Mouse (Mus musculus): ENCODE measurements at regions not wholly inside any gene's neighbourhood (a gene's known extent, or its start where the extent isn't known, plus 50 kb on each side); places are given as distances from the start of the nearest gene placed in this dataset.

GRCm38 (mm10) chr1:137923705-137924104, 251.8 kb downstream of the Ptprc start:
- 85% methylated on average over 2 of the region's 2 CpGs for WGBS
- Histone ChIP-seq H3K9ac (ENCODE audit: low read depth, low read length, severe bottlenecking) (no peak overlapping the region), H3K9me3 (ENCODE audit: control insufficient read depth, low read length) (no peaks in the 10 kb centered on the region), H3K27me3 (ENCODE audit: control insufficient read depth, insufficient read depth, low read length) (no peaks in the 10 kb centered on the region), H3K4me1 (ENCODE audit: control insufficient read depth, insufficient read depth, low read length) (peaks cover 18% of the 10 kb centered on the region), H3K27ac (replicated peaks; ENCODE audit: low read depth, low read length) (no peak overlapping the region), H3K4me3 (replicated peaks; ENCODE audit: low read length) (no peak overlapping the region), H3K36me3 (ENCODE audit: control insufficient read depth, insufficient read depth, low read length) (peaks cover 19% of the 10 kb centered on the region; the same call in 1 of the 2 replicates), H3K4me2 (replicated peaks; ENCODE audit: low read depth, low read length, severe bottlenecking) (no peak overlapping the region)
- no peak for TF ChIP-seq POLR2A (IDR thresholded peaks at IDR 0.05; ENCODE audit: borderline replicate concordance, extremely low read depth, insufficient read depth, insufficient read length)
- DNase-seq (ENCODE audit: low spot score) = no peak
- ATAC-seq (ENCODE audit: low FRiP score, low read depth) = no peak

GRCm38 (mm10) chr1:137922769-137923168, 252.7 kb downstream of the Ptprc start:
- Histone ChIP-seq H3K4me3 (replicated peaks; ENCODE audit: low read length) (no peak overlapping the region), H3K27ac (replicated peaks; ENCODE audit: low read depth, low read length) (no peak overlapping the region), H3K27me3 (ENCODE audit: control insufficient read depth, insufficient read depth, low read length) (no peaks in the 10 kb centered on the region), H3K4me1 (ENCODE audit: control insufficient read depth, insufficient read depth, low read length) (peaks cover 9% of the 10 kb centered on the region), H3K36me3 (ENCODE audit: control insufficient read depth, insufficient read depth, low read length) (peaks cover 21% of the 10 kb centered on the region; the same call in 1 of the 2 replicates), H3K9ac (ENCODE audit: low read depth, low read length, severe bottlenecking) (no peak overlapping the region), H3K9me3 (ENCODE audit: control insufficient read depth, low read length) (no peaks in the 10 kb centered on the region), H3K4me2 (replicated peaks; ENCODE audit: low read depth, low read length, severe bottlenecking) (no peak overlapping the region)
- 90% methylated on average over 7 of the region's 7 CpGs for WGBS
- TF ChIP-seq POLR2A (IDR thresholded peaks at IDR 0.05; ENCODE audit: borderline replicate concordance, extremely low read depth, insufficient read depth, insufficient read length) = no peak
- DNase-seq (ENCODE audit: low spot score) (no peak), ATAC-seq (ENCODE audit: low FRiP score, low read depth) (no peak)

- WGBS = 81% methylated on average over 2 of the region's 2 CpGs
- Histone ChIP-seq H3K27me3 (ENCODE audit: control insufficient read depth, insufficient read depth, low read length) (no peaks in the 10 kb centered on the region), H3K4me1 (ENCODE audit: control insufficient read depth, insufficient read depth, low read length) (peaks cover 2% of the 10 kb centered on the region; the same call in 1 of the 2 replicates), H3K27ac (replicated peaks; ENCODE audit: low read depth, low read length) (no peak overlapping the region), H3K9ac (ENCODE audit: low read depth, low read length, severe bottlenecking) (no peak overlapping the region), H3K36me3 (ENCODE audit: control insufficient read depth, insufficient read depth, low read length) (peaks cover 18% of the 10 kb centered on the region; the same call in 1 of the 2 replicates), H3K9me3 (ENCODE audit: control insufficient read depth, low read length) (no peaks in the 10 kb centered on the region), H3K4me2 (replicated peaks; ENCODE audit: low read depth, low read length, severe bottlenecking) (no peak overlapping the region), H3K4me3 (replicated peaks; ENCODE audit: low read length) (no peak overlapping the region)
- DNase-seq (ENCODE audit: low spot score) = no peak
- no peak for TF ChIP-seq POLR2A (IDR thresholded peaks at IDR 0.05; ENCODE audit: borderline replicate concordance, extremely low read depth, insufficient read depth, insufficient read length)
- no peak for ATAC-seq (ENCODE audit: low FRiP score, low read depth)
These were observed 253.9 kb downstream of the Ptprc start for GRCm38 (mm10) chr1:137921592-137921991.

GRCm38 (mm10) chr1:137919739-137920563, 255.6 kb downstream of the Ptprc start:
- ATAC-seq (ENCODE audit: low FRiP score, low read depth) = no peak
- WGBS = 69% methylated on average over 6 of the region's 6 CpGs
- H3K27ac ChIP-seq (replicated peaks; ENCODE audit: low read depth, low read length) = no peak overlapping the region

GRCm38 (mm10) chr1:137917449-137917848, 258.1 kb downstream of the Ptprc start:
- H3K4me1 ChIP-seq (ENCODE audit: control insufficient read depth, insufficient read depth, low read length) = no peaks in the 10 kb centered on the region
- peaks cover 11% of the 10 kb centered on the region; the same call in 1 of the 2 replicates for H3K36me3 ChIP-seq (ENCODE audit: control insufficient read depth, insufficient read depth, low read length)
- no peak for DNase-seq (ENCODE audit: low spot score)
- 76% methylated on average over 1 of the region's 1 CpGs for WGBS
- no peak overlapping the region for H3K27ac ChIP-seq (replicated peaks; ENCODE audit: low read depth, low read length)
- H3K9ac ChIP-seq (ENCODE audit: low read depth, low read length, severe bottlenecking) = no peak overlapping the region
- H3K4me3 ChIP-seq (replicated peaks; ENCODE audit: low read length) = no peak overlapping the region
- no peak overlapping the region for H3K4me2 ChIP-seq (replicated peaks; ENCODE audit: low read depth, low read length, severe bottlenecking)
- no peak for ATAC-seq (ENCODE audit: low FRiP score, low read depth)
- no peaks in the 10 kb centered on the region for H3K27me3 ChIP-seq (ENCODE audit: control insufficient read depth, insufficient read depth, low read length)
- H3K9me3 ChIP-seq (ENCODE audit: control insufficient read depth, low read length) = no peaks in the 10 kb centered on the region
- no peak for TF ChIP-seq POLR2A (IDR thresholded peaks at IDR 0.05; ENCODE audit: borderline replicate concordance, extremely low read depth, insufficient read depth, insufficient read length)

More at GRCm38 (mm10) chr1:137919739-137920563, 255.6 kb downstream of the Ptprc start:
- H3K9me3 ChIP-seq (ENCODE audit: control insufficient read depth, low read length) = no peaks in the 10 kb centered on the region
- H3K4me3 ChIP-seq (replicated peaks; ENCODE audit: low read length) = no peak overlapping the region
- no peaks in the 10 kb centered on the region for H3K27me3 ChIP-seq (ENCODE audit: control insufficient read depth, insufficient read depth, low read length)
- peaks cover 17% of the 10 kb centered on the region; the same call in 1 of the 2 replicates for H3K36me3 ChIP-seq (ENCODE audit: control insufficient read depth, insufficient read depth, low read length)
- H3K4me2 ChIP-seq (replicated peaks; ENCODE audit: low read depth, low read length, severe bottlenecking) = no peak overlapping the region
- no peak for DNase-seq (ENCODE audit: low spot score)
- no peaks in the 10 kb centered on the region for H3K4me1 ChIP-seq (ENCODE audit: control insufficient read depth, insufficient read depth, low read length)
- H3K9ac ChIP-seq (ENCODE audit: low read depth, low read length, severe bottlenecking) = no peak overlapping the region
- no peak for TF ChIP-seq POLR2A (IDR thresholded peaks at IDR 0.05; ENCODE audit: borderline replicate concordance, extremely low read depth, insufficient read depth, insufficient read length)

All from limb, embryonic 14.5 days (tissue).